Mouse (Mus musculus) myocyte (in vitro differentiated cells): ENCODE measurements at regions not wholly inside any gene's neighbourhood (a gene's known extent, or its start where the extent isn't known, plus 50 kb on each side); places are given as distances from the start of the nearest gene placed in this dataset.

Experiments
- H3K27me3 ChIP-seq: one replicate; pipeline ENCODE4 v1.6.1; 2011; ENCODE audit not compliant: control insufficient read depth, insufficient read depth, insufficient read length
- H3K36me3 ChIP-seq: one replicate; pipeline ENCODE4 v1.6.1; 2011; ENCODE audit not compliant: control insufficient read depth, insufficient read depth
- H3K4me2 ChIP-seq: one replicate; pipeline ENCODE4 v1.6.1; 2011; ENCODE audit warnings: low read depth, control low read depth
- H3K4me3 ChIP-seq: one replicate; pipeline ENCODE4 v1.5.1; 2011; ENCODE audit warnings: mild to moderate bottlenecking, control low read depth, moderate library complexity
- H3K79me2 ChIP-seq: one replicate; pipeline ENCODE4 v1.6.1; 2011; ENCODE audit not compliant: control insufficient read depth, insufficient read depth
- H3ac ChIP-seq: one replicate; pipeline ENCODE4 v1.6.1; 2011; ENCODE audit not compliant: control insufficient read depth, insufficient read length
- CEBPB ChIP-seq: IDR thresholded peaks from 2 replicates; pipeline ENCODE4 v1.6.1; 2011; ENCODE audit warnings: mild to moderate bottlenecking, moderate library complexity; ENCODE audit not compliant: poor library complexity, insufficient read depth, severe bottlenecking
- E2F4 ChIP-seq: IDR thresholded peaks from one replicate; pipeline ENCODE4 v1.6.1; 2011; ENCODE audit warnings: mild to moderate bottlenecking, control low read depth, moderate library complexity; ENCODE audit not compliant: insufficient read depth
- MAX ChIP-seq: IDR thresholded peaks from one replicate; pipeline ENCODE4 v1.6.1; 2011; ENCODE audit warnings: low read depth, mild to moderate bottlenecking, control low read depth
- MYOD1 ChIP-seq, 3 experiments: IDR thresholded peaks; one replicate each; pipeline ENCODE4 v1.6.1; 2011; ENCODE audit warnings: control low read depth in 2 of 3, low read depth in 2 of 3, mild to moderate bottlenecking in 2 of 3, moderate library complexity in 1 of 3; ENCODE audit not compliant: insufficient read length in 2 of 3, control insufficient read depth in 1 of 3
- MYOG ChIP-seq, 3 experiments: IDR thresholded peaks; one replicate each; pipeline ENCODE4 v1.6.1; 2011; ENCODE audit warnings: control low read depth in 2 of 3, low read depth in 2 of 3, mild to moderate bottlenecking in 2 of 3; ENCODE audit not compliant: insufficient read length in 2 of 3, control insufficient read depth in 1 of 3, insufficient read depth in 1 of 3
- POLR2A ChIP-seq: IDR thresholded peaks from one replicate; pipeline ENCODE4 v1.6.1; 2011; ENCODE audit warnings: low read depth, mild to moderate bottlenecking, control low read depth, moderate library complexity; ENCODE audit not compliant: insufficient read length
- POLR2AphosphoS2 ChIP-seq: IDR thresholded peaks from one replicate; pipeline ENCODE4 v1.6.1; 2011; ENCODE audit warnings: low read depth, control low read depth; ENCODE audit not compliant: insufficient read length
- REST ChIP-seq: IDR thresholded peaks from one replicate; pipeline ENCODE4 v1.6.1; 2011; ENCODE audit warnings: mild to moderate bottlenecking, control low read depth, moderate library complexity; ENCODE audit not compliant: insufficient read depth, insufficient read length
- SRF ChIP-seq: IDR thresholded peaks from one replicate; pipeline ENCODE4 v1.6.1; 2011; ENCODE audit warnings: low read depth; ENCODE audit not compliant: control insufficient read depth, insufficient read length
- TCF12 ChIP-seq: IDR thresholded peaks from one replicate; pipeline ENCODE4 v1.6.1; 2011; ENCODE audit warnings: mild to moderate bottlenecking, control low read depth; ENCODE audit not compliant: poor library complexity, insufficient read depth, severe bottlenecking
- TCF3 ChIP-seq: IDR thresholded peaks from one replicate; pipeline ENCODE4 v1.6.1; 2011; ENCODE audit warnings: low read depth, control low read depth; ENCODE audit not compliant: insufficient read length
- USF1 ChIP-seq: IDR thresholded peaks from one replicate; pipeline ENCODE4 v1.6.1; 2011; ENCODE audit warnings: low read depth, mild to moderate bottlenecking, control low read depth, moderate library complexity

DNA sequence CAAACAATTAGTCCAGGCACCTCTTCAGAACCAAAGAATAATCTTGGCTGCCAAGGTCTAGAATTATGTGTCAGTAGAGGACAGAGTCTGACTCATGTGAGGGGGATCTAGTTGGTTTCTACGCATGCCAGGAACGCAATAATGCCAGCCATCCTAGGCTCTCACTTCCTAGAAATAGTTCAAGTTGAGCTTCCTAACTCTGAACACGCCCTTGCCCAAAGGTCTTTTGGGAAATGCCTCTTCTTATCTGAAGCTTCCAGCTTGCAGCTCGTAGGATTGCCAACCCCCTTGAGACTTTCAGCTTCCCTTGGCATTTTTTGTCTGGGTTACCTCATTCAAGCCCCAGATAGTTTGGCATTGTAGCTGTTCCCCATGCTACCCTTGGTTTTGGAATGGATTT, 233.1 kb downstream of the Epha4 start:
- no peaks in the 10 kb centered on the region for H3K36me3 ChIP-seq
- H3ac ChIP-seq: no peak overlapping the region
- no peaks in the 10 kb centered on the region for H3K79me2 ChIP-seq
- TF ChIP-seq CEBPB (no peak), MYOG (IDR thresholded peaks at IDR 0.05; ENCODE audit: control insufficient read depth in 1 of 3, insufficient read depth in 1 of 3, insufficient read length in 2 of 3, low read depth in 2 of 3) (no peak), MYOD1 (IDR thresholded peaks at IDR 0.05; ENCODE audit: control insufficient read depth in 1 of 3, insufficient read length in 2 of 3, low read depth in 2 of 3) (no peak), MAX (no peak), SRF (no peak), POLR2A (no peak), E2F4 (no peak), TCF12 (no peak), REST (no peak), USF1 (no peak), POLR2AphosphoS2 (no peak), TCF3 (no peak)
- no peaks in the 10 kb centered on the region for H3K27me3 ChIP-seq
- no peak overlapping the region for H3K4me3 ChIP-seq
- H3K4me2 ChIP-seq: no peak overlapping the region

DNA sequence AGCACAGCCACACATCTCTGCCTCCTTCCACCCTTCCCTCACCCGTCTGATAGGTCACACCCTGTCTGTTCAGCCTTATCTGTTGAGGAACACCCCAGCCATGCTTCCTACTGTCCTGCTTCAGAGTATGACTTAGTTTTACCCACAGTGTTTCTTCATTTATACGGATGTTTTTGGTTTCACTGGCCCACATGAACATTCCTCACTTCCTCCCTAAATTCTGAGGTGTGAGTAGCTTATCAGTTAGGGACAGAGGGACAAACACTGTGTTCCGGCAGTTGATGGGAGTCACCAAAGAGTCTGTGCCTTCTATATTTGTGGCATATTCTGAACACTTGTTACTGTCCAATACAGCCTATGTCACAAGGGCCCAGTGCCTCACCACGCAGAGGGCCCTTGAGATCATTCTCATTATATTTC, 216.2 kb downstream of the Epha4 start:
- TF ChIP-seq SRF: no peak
- TF ChIP-seq TCF3: no peak
- no peak for TF ChIP-seq TCF12
- no peak for TF ChIP-seq MAX
- TF ChIP-seq POLR2A: no peak
- TF ChIP-seq CEBPB: no peak
- TF ChIP-seq REST: no peak
- TF ChIP-seq USF1: no peak
- H3ac ChIP-seq: no peak overlapping the region
- no peak overlapping the region for H3K4me2 ChIP-seq
- H3K27me3 ChIP-seq: no peaks in the 10 kb centered on the region
- no peaks in the 10 kb centered on the region for H3K36me3 ChIP-seq
- H3K4me3 ChIP-seq: no peak overlapping the region
- no peaks in the 10 kb centered on the region for H3K79me2 ChIP-seq

DNA sequence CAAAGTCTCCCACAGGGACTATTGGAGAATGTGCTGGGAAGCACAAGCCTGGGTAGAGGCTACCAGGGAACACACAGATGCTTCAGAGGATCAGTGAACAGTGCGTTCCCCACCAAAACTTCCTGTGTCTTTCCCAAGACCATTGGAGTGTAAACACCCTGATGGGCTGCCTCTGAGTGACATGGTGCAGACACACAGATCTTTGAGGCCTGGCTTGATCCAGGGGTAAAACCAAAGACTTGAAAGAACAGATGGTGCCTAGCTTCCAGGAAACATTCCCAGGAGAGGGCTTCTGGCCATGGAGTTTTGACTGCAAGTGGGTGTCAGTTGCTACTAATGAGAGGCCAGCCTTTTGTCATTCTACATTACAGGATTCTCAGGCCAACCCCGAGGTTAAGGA, 214.1 kb downstream of the Epha4 start:
- Histone ChIP-seq H3K27me3 (no peaks in the 10 kb centered on the region), H3K4me2 (no peak overlapping the region), H3ac (no peak overlapping the region), H3K79me2 (no peaks in the 10 kb centered on the region), H3K36me3 (no peaks in the 10 kb centered on the region), H3K4me3 (no peak overlapping the region)
- no peak for TF ChIP-seq POLR2A

DNA sequence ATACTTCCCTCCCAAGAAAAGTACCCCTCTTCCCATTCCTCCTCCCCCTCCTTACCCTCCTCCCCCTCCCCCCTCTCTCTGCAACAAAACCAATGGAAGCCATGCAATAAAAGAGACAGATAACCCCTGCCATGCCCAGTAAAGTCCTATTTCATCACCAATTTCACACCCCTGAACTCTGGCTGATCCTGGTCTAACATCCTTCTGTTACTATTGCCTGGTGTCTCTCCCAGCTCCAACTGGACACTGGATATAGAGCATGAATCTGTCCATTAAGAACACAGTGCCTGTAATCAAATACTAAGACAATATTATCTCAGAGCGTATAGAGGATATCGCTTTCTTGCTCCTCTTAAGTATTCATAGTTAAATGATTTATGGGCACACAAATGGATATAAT, 210.1 kb downstream of the Epha4 start:
- TF ChIP-seq TCF12 (no peak), CEBPB (no peak)
- Histone ChIP-seq H3ac (no peak overlapping the region), H3K36me3 (no peaks in the 10 kb centered on the region), H3K79me2 (no peaks in the 10 kb centered on the region), H3K4me2 (no peak overlapping the region), H3K4me3 (no peak overlapping the region), H3K27me3 (no peaks in the 10 kb centered on the region)

DNA sequence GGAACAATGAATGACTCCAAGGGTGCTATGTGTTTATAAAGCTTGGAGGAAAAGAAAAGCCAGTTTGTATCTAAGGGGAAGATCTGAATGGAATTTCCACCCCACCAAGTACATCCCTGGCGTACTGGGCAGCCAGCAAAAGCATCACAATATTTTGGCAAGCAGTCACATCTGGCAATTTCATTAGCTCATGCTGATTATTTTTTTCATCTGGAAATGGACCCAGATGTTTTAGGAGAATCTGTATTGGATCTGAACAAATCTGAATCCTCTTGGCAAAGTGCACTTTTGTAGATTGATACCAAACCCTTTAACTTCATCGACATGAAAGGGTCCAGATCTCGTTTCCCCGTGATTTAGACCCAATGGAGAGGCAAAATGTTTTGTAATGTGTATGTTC, 207.1 kb downstream of the Epha4 start:
- TF ChIP-seq POLR2AphosphoS2: no peak
- TF ChIP-seq CEBPB: no peak
- no peak for TF ChIP-seq TCF12
- TF ChIP-seq TCF3: no peak
- no peak for TF ChIP-seq USF1
- no peak for TF ChIP-seq POLR2A
- TF ChIP-seq MAX: no peak
- no peak for TF ChIP-seq E2F4
- H3K4me2 ChIP-seq: no peak overlapping the region

DNA sequence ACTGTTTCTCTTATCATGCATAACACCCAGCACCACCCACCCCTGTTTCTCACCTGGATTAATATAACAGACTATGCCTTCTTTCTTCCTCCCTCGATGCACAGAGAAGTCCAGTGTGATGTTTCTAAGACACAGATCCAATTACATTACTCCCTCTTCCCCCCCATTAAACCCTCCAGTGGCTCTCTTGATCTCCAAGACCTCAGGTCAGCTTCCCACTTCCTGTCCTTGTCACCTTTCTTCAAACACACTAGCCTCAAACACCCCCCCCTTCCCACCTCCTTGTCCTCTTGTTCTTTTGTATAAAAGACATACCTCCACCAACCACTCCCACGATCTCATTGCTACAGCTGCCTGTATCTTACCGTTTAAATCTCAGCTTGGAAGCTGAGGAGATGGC, 201.8 kb downstream of the Epha4 start:
- no peak overlapping the region for H3ac ChIP-seq
- H3K4me2 ChIP-seq: no peak overlapping the region
- H3K36me3 ChIP-seq: no peaks in the 10 kb centered on the region
- TF ChIP-seq TCF12 (no peak), E2F4 (no peak), POLR2A (no peak), USF1 (no peak), TCF3 (no peak), REST (no peak), CEBPB (no peak), MYOG (IDR thresholded peaks at IDR 0.05; ENCODE audit: control insufficient read depth in 1 of 3, insufficient read depth in 1 of 3, insufficient read length in 2 of 3, low read depth in 2 of 3) (no peak), MAX (no peak), MYOD1 (IDR thresholded peaks at IDR 0.05; ENCODE audit: control insufficient read depth in 1 of 3, insufficient read length in 2 of 3, low read depth in 2 of 3) (no peak), POLR2AphosphoS2 (no peak), SRF (no peak)
- no peaks in the 10 kb centered on the region for H3K79me2 ChIP-seq
- no peaks in the 10 kb centered on the region for H3K27me3 ChIP-seq
- no peak overlapping the region for H3K4me3 ChIP-seq

More for the DNA sequence above, 207.1 kb downstream of the Epha4 start:
- Histone ChIP-seq H3K79me2 (no peaks in the 10 kb centered on the region), H3K27me3 (no peaks in the 10 kb centered on the region), H3K36me3 (no peaks in the 10 kb centered on the region), H3K4me3 (no peak overlapping the region), H3ac (no peak overlapping the region)
